Mouse (Mus musculus): ENCODE measurements around the gene Txlnb.
"Not testable (repeated sequence)": the region's sequence is repeated elsewhere in the genome, so short reads cannot be mapped to it uniquely, and the experiment has no call there.

The Txlnb gene

GRCm38 (mm10) chr10:17815052-17815451 is 19.0 kb downstream of the Txlnb start:
- no peak for DNase-seq (ENCODE audit: low read depth in 2 of 2, low spot score in 2 of 2)

DNA sequence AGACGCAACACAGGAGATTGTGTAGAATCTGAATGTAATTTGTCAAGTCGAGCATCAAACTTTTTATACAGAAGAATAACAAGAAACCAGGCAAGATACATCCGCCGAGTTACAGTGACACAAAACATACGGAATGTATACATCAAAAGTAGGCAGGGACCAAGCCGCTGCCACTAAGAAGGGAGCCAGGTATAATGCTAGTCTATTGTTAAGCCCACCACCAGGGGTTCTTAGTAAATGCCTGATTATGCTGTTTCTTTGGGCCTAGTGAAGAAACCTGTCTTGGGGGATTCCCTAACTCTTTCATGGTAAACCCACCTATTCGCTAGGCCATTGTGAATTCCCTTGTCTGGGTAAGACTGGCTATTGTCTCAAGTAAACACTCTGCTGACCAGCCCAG is 24.4 kb downstream of the Txlnb start:
- not testable (repeated sequence) for DNase-seq (ENCODE audit: low read depth in 2 of 2, low spot score in 2 of 2)

GRCm38 (mm10) chr10:17827391-17827790 is 31.4 kb downstream of the Txlnb start:
- no peak for DNase-seq (ENCODE audit: low read depth in 2 of 2, low spot score in 2 of 2)

DNA sequence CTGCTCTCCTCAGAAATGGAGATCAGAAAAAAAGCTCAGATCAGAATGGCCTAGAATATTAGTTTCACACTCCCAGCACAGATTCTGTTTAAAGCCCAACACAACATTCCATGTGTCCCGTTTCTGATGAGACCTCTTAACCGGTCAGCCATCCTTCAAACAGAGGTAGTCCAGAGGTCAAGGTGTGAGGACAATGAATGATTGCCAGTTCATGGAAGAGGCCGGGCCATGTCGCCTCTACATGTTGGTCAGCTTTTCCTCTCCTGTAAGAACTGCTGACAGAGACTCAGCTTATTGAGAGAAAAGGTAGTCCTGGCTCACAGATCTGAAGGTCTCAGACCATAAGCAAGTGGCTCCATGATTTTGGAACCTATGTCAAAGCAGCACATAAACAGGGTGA is 33.2 kb downstream of the Txlnb start:
- DNase-seq (ENCODE audit: low read depth in 2 of 2, low spot score in 2 of 2) = no peak

- DNase-seq (ENCODE audit: low read depth in 2 of 2, low spot score in 2 of 2) = no peak
Measured at GRCm38 (mm10) chr10:17831041-17831440, 35.0 kb downstream of the Txlnb start.

GRCm38 (mm10) chr10:17835031-17835430 is 39.0 kb downstream of the Txlnb start:
- DNase-seq (ENCODE audit: low read depth in 2 of 2, low spot score in 2 of 2) = no peak

DNA sequence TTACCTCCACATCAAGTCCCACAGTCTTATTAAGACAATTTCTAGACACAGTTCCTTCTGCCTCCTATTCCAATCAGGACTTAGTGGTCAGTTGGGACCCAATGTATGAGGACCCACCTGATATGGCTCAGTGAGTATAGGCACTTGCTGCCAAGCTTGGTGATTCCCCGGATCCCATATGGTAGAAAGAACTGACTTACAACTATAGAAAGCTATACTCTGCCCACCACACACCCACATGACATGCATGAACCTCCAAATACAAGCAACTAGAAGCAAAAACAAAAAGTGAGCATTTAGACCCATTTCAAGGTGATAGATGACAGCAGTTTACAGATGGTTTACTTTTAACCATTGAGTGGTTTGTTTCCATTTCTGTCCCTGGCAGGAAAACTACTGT is 40.2 kb downstream of the Txlnb start:
- DNase-seq (ENCODE audit: low read depth in 2 of 2, low spot score in 2 of 2) = no peak

DNA sequence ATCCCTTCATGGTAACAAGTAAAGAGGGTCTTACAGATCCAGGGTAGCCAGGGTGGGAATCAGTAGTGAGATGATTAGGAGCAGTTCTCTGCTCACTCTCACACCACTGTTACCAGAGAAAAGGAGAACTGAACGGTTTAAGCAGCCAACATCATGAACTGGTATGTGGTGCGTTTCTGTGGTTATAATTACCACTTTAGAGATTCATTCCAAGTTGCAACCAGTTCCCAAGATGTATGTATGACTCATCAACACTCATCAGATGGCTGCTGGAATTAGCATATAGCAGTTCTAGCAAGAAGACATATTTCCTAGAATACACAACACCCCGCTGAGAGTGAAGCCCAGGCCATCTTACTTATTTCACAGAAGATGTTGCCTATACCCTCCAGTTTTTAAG is 46.0 kb downstream of the Txlnb start:
- no peak for DNase-seq (ENCODE audit: low read depth in 2 of 2, low spot score in 2 of 2)

DNA sequence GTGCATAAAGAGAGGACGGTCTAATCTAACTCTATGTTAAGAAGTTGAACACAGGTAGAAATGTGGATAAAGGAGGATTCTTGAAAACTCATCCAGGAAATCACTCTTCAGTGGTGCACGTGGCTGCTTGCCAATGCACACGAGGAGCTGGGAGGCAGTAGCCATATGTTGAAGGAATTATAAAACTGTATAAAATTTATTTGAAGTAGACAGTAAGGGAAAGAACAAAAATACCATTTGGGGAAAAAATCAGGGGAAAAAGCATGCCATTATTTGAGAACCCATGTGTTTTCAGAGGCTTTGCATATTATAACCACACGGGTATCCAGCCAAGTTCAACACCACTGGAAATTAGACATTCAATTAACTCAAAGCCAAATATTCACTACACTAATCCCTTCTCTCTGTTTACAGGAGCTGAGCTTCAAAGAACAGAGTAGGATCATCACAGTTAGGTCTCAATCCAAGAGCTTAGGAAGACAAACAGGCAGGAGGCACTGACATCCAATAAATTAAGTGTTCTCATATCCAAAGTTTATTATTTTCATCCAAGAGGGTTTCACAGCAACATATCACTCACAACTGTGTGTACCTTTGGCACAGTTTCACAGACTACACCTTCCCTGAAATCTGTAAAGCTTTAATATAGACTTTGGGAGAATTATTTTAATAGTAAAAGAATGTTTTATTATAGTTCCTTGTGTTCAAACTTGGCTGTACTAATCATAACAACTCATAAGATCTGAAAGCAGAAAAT is 48.9 kb downstream of the Txlnb start:
- DNase-seq (ENCODE audit: low read depth in 2 of 2, low spot score in 2 of 2) = no peak

- DNase-seq (ENCODE audit: low read depth in 2 of 2, low spot score in 2 of 2) = no peak
Measured at GRCm38 (mm10) chr10:17857647-17858261, 61.7 kb downstream of the Txlnb start.

GRCm38 (mm10) chr10:17860701-17861480 is 64.9 kb downstream of the Txlnb start:
- DNase-seq (ENCODE audit: low read depth in 2 of 2, low spot score in 2 of 2) = no peak

- DNase-seq (ENCODE audit: low read depth in 2 of 2, low spot score in 2 of 2) = peak; percentile 11 to 14
Measured at GRCm38 (mm10) chr10:17869822-17870662, 74.0 kb downstream of the Txlnb start.

- no peak for DNase-seq (ENCODE audit: low read depth in 2 of 2, low spot score in 2 of 2)
Measured at GRCm38 (mm10) chr10:17878002-17878919, 82.2 kb downstream of the Txlnb start.

DNA sequence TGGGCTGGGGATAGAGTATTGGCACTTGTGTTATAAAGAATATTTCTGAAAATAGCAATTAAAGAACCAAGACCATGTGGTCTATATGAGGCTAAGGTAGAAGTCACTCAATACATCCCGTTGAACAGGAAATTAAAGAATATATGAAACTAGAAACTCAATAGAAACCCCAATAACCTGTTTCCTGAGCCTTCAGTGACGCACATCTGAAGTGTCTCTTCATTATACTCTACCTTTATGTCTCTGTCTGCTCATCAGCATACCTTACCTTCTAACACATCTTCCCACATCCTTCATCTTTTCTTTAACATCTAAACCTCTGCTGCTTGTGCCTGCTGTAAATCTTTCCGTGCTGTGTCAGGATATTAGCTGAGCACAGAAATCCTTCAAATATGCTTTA is 84.0 kb downstream of the Txlnb start:
- DNase-seq (ENCODE audit: low read depth in 2 of 2, low spot score in 2 of 2) = no peak

GRCm38 (mm10) chr10:17880724-17881123 is 84.7 kb downstream of the Txlnb start:
- no peak for DNase-seq (ENCODE audit: low read depth in 2 of 2, low spot score in 2 of 2)
